Mouse (Mus musculus) embryonic facial prominence, embryonic 14.5 days (tissue): ENCODE data around the gene Timm8a1. TPM values are rescaled to one million over a fixed set of nuclear protein-coding genes. Genes with fewer than 3 reads are reported as not detected.

Experiments used
- polyA plus RNA-seq: library from polyadenylated mRNA; unstranded; fragments of >200 nt; fragmentation: Nextera tagmentation; extraction: Ambion mirVana; gene quantifications from 2 replicates; pipeline ENCODE4 v1.2.1, GENCODE M21; 2014

Gene Timm8a1
- polyA plus RNA-seq, 1 experiment from 2014 or later, result 70.3 TPM

Other genes starting within 250 kb of the Timm8a1 start
- 8.6 and 9.0 TPM in 2 replicates for gene Tmem35a, start 246.6 kb downstream of the Timm8a1 start, polyA plus RNA-seq
- 27.1 and 30.4 TPM in 2 replicates for gene Cenpi, start 233.8 kb downstream of the Timm8a1 start, polyA plus RNA-seq
- gene Drp2, start 137.3 kb downstream of the Timm8a1 start, polyA plus RNA-seq, result 4.1 and 4.3 TPM in 2 replicates
- 0.35 TPM in 1 of 2 replicates, not detected in the other for gene Taf7l, start 65.4 kb downstream of the Timm8a1 start, polyA plus RNA-seq
- 1.4 and 2.1 TPM in 2 replicates for gene Btk, start 41.7 kb upstream of the Timm8a1 start, polyA plus RNA-seq
- gene Rpl36a, start 43.8 kb upstream of the Timm8a1 start, polyA plus RNA-seq, result 496 and 585 TPM in 2 replicates
- gene Gla, start 59.3 kb upstream of the Timm8a1 start, polyA plus RNA-seq, result 3.9 and 4.9 TPM in 2 replicates
- 93.9 and 97.4 TPM in 2 replicates for gene Hnrnph2, start 59.3 kb upstream of the Timm8a1 start, polyA plus RNA-seq
- 5.9 and 6.6 TPM in 2 replicates for gene Armcx4, start 144.7 kb upstream of the Timm8a1 start, polyA plus RNA-seq
- gene Armcx1, start 176.1 kb upstream of the Timm8a1 start, polyA plus RNA-seq, result 47.7 and 59.2 TPM in 2 replicates
- 24.8 and 29.5 TPM in 2 replicates for gene Armcx6, start 209.6 kb upstream of the Timm8a1 start, polyA plus RNA-seq
- gene Armcx3, start 214.7 kb upstream of the Timm8a1 start, polyA plus RNA-seq, result 119 and 120 TPM in 2 replicates